Mouse (Mus musculus): ENCODE measurements around the gene Tsg101.

GRCm38 (mm10) chr7:46883304-46883703, 36.5 kb downstream of the Tsg101 start:
- TF ChIP-seq CTCF (conservative IDR thresholded peaks at IDR 0.05; ENCODE audit: insufficient read depth, insufficient read length, low read depth, low read length) (no peak), POLR2A (IDR thresholded peaks at IDR 0.05; ENCODE audit: low read depth, low read length) (no peak)

Data from kidney, adult 2 months (tissue).